Mouse (Mus musculus): Measurements from ENCODE around the gene Islr.

Gene Islr

GRCm38 (mm10) chr9:58196610-58197567, 7.2 kb downstream of the Islr start:
- peak; percentile 23 for DNase-seq (ENCODE audit: low spot score)

- DNase-seq (ENCODE audit: low spot score): no peak
Measured at GRCm38 (mm10) chr9:58196141-58196540, 8.0 kb downstream of the Islr start.

- DNase-seq (ENCODE audit: low spot score): no peak
Measured at GRCm38 (mm10) chr9:58195671-58196070, 8.4 kb downstream of the Islr start.

GRCm38 (mm10) chr9:58194222-58194621, 9.9 kb downstream of the Islr start:
- DNase-seq (ENCODE audit: low spot score): no peak

- DNase-seq (ENCODE audit: low spot score): no peak
Measured at GRCm38 (mm10) chr9:58184456-58184855, 19.6 kb downstream of the Islr start.

GRCm38 (mm10) chr9:58179390-58179789, 24.7 kb downstream of the Islr start:
- DNase-seq (ENCODE audit: low spot score): no peak

- no peak for DNase-seq (ENCODE audit: low spot score)
Measured at GRCm38 (mm10) chr9:58177165-58177564, 26.9 kb downstream of the Islr start.

GRCm38 (mm10) chr9:58175745-58176487, 28.2 kb downstream of the Islr start:
- DNase-seq (ENCODE audit: low spot score): peak; percentile 37

GRCm38 (mm10) chr9:58174818-58175251, 29.3 kb downstream of the Islr start:
- peak; percentile 72 for DNase-seq (ENCODE audit: low spot score)

GRCm38 (mm10) chr9:58172863-58173262, 31.2 kb downstream of the Islr start:
- no peak for DNase-seq (ENCODE audit: low spot score)

GRCm38 (mm10) chr9:58169426-58169825, 34.7 kb downstream of the Islr start:
- no peak for DNase-seq (ENCODE audit: low spot score)

GRCm38 (mm10) chr9:58168880-58169279, 35.2 kb downstream of the Islr start:
- DNase-seq (ENCODE audit: low spot score): no peak

GRCm38 (mm10) chr9:58165779-58166178, 38.3 kb downstream of the Islr start:
- DNase-seq (ENCODE audit: low spot score): no peak

- DNase-seq (ENCODE audit: low spot score): no peak
Measured at GRCm38 (mm10) chr9:58163146-58163545, 41.0 kb downstream of the Islr start.

- DNase-seq (ENCODE audit: low spot score): no peak
Measured at GRCm38 (mm10) chr9:58162173-58162572, 41.9 kb downstream of the Islr start.

- DNase-seq (ENCODE audit: low spot score): no peak
Measured at GRCm38 (mm10) chr9:58160315-58160714, 43.8 kb downstream of the Islr start.

GRCm38 (mm10) chr9:58159855-58160254, 44.3 kb downstream of the Islr start:
- DNase-seq (ENCODE audit: low spot score): no peak

GRCm38 (mm10) chr9:58158541-58159311, 45.4 kb downstream of the Islr start:
- DNase-seq (ENCODE audit: low spot score): no peak

- DNase-seq (ENCODE audit: low spot score): no peak
Measured at GRCm38 (mm10) chr9:58157838-58158237, 46.3 kb downstream of the Islr start.

- DNase-seq (ENCODE audit: low spot score): no peak
Measured at GRCm38 (mm10) chr9:58156819-58157560, 47.1 kb downstream of the Islr start.

- DNase-seq (ENCODE audit: low spot score): peak; percentile 49
Measured at GRCm38 (mm10) chr9:58155366-58155765, 48.7 kb downstream of the Islr start.
